Mouse (Mus musculus) stomach, postnatal 0 days (tissue): ENCODE measurements around the gene Rspo1. TPM values are rescaled to one million over a fixed set of nuclear protein-coding genes. Genes with fewer than 3 reads are reported as not detected.

ENCODE experiments used
- ATAC-seq: fragments of 200-750 bp; cut with Nextera tagmentation; 2 replicates; pipeline ENCODE4 v1.8.0; 2017; ENCODE audit not compliant: low FRiP score, low TSS enrichment
- DNase-seq: peaks from one replicate; pipeline ENCODE4 v3.0.0-alpha.2; 2016; ENCODE audit warnings: low spot score
- H3K27ac ChIP-seq: fragments of 300-500 bp; sonication (generic); replicated peaks from 2 replicates; pipeline ENCODE4 v1.5.1; 2014; ENCODE audit warnings: mild to moderate bottlenecking, control low read depth
- H3K27me3 ChIP-seq: fragments of 300-500 bp; sonication (generic); 2 replicates; pipeline ENCODE4 v1.6.1; 2014; ENCODE audit warnings: low read length; ENCODE audit not compliant: control insufficient read depth, insufficient read depth
- H3K36me3 ChIP-seq: fragments of 300-500 bp; sonication (generic); 2 replicates; pipeline ENCODE4 v1.6.1; 2014; ENCODE audit warnings: low read length, mixed read lengths; ENCODE audit not compliant: control insufficient read depth, insufficient read depth
- H3K4me1 ChIP-seq: fragments of 300-500 bp; sonication (generic); replicated peaks from 2 replicates; pipeline ENCODE4 v1.6.1; 2014; ENCODE audit warnings: antibody characterized with exemption; ENCODE audit not compliant: control insufficient read depth, insufficient read depth
- H3K4me2 ChIP-seq: fragments of 300-500 bp; sonication (generic); replicated peaks from 2 replicates; pipeline ENCODE4 v1.6.1; 2014; ENCODE audit warnings: low read depth, mild to moderate bottlenecking, control low read depth, moderate library complexity
- H3K4me3 ChIP-seq: fragments of 300-500 bp; sonication (generic); 2 replicates; pipeline ENCODE4 v1.5.1; 2014; ENCODE audit warnings: low read depth, low read length, control low read depth
- H3K9ac ChIP-seq: fragments of 300-500 bp; sonication (generic); 2 replicates; pipeline ENCODE4 v1.6.1; 2014; ENCODE audit warnings: mild to moderate bottlenecking, low read length, control low read depth, mixed read lengths
- H3K9me3 ChIP-seq: fragments of 300-500 bp; sonication (generic); 2 replicates; pipeline ENCODE4 v1.6.1; 2016; ENCODE audit warnings: low read length; ENCODE audit not compliant: control insufficient read depth
- CTCF ChIP-seq: IDR thresholded peaks from 2 replicates; pipeline ENCODE4 v1.5.1; 2016; ENCODE audit warnings: antibody characterized with exemption, low read depth, mild to moderate bottlenecking, moderate library complexity
- EP300 ChIP-seq: optimal IDR thresholded peaks from 2 replicates; pipeline ENCODE3; 2016; ENCODE audit warnings: antibody characterized with exemption
- WGBS: fragments of 180-500 bp; shearing (Covaris S2); extraction: QIAGEN DNeasy Blood & Tissue Kit; methylation state at CpG from one replicate; pipeline ENCODE4 v1.1.7; 2014; 5-methylcytosine and 5-hydroxymethylcytosine counted together
- polyA plus RNA-seq: library from polyadenylated mRNA; unstranded; fragments of >200 nt; fragmentation: Nextera tagmentation; extraction: Ambion mirVana; gene quantifications from 2 replicates; pipeline ENCODE4 v1.2.1, GENCODE M21; 2015

Gene Rspo1
- polyA plus RNA-seq, 1 experiment from 2014 or later: 6.3 TPM

DNA sequence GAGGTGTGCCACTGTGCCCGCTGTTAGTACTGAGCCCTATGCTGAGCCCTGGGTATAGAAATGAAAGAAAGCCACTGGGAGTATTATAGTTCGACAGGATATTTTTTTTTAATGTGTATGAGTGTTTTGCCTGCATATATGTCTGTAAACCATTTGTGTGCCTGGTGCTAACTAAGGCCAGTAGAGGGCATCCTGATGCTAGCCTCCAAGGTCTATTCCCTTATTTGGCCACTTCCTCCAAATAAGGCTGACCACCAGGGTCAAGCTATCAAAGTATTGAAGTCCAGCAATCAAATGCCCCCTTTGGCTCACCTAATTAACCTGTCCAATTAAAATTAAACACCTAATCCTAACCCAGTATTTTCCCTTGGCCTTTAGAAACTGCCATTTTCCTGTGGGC, 41.3 kb upstream of the Rspo1 start:
- no peak overlapping the region for H3K4me3 ChIP-seq
- no peak overlapping the region for H3K4me2 ChIP-seq
- H3K27me3 ChIP-seq: no peaks in the 10 kb centered on the region
- H3K4me1 ChIP-seq: no peaks in the 10 kb centered on the region
- TF ChIP-seq EP300: no peak
- TF ChIP-seq CTCF: peak; percentile 67
- H3K27ac ChIP-seq: no peak overlapping the region
- ATAC-seq: no peak
- DNase-seq: no peak
- WGBS: 58% methylated on average over 2 of the region's 2 CpGs
- no peak overlapping the region for H3K9ac ChIP-seq
- H3K36me3 ChIP-seq: peaks cover 3% of the 10 kb centered on the region; the same call in 1 of the 2 replicates
- H3K9me3 ChIP-seq: no peaks in the 10 kb centered on the region

GRCm38 (mm10) chr4:124949488-124949887, 36.7 kb upstream of the Rspo1 start:
- TF ChIP-seq EP300: no peak
- no peak for TF ChIP-seq CTCF
- H3K4me3 ChIP-seq: no peak overlapping the region
- H3K4me1 ChIP-seq: no peaks in the 10 kb centered on the region
- H3K4me2 ChIP-seq: no peak overlapping the region
- H3K9ac ChIP-seq: no peak overlapping the region
- 71% methylated on average over 3 of the region's 3 CpGs for WGBS
- H3K9me3 ChIP-seq: no peaks in the 10 kb centered on the region
- H3K36me3 ChIP-seq: no peaks in the 10 kb centered on the region
- DNase-seq (no peak), ATAC-seq (no peak)
- H3K27ac ChIP-seq: no peak overlapping the region
- H3K27me3 ChIP-seq: no peaks in the 10 kb centered on the region

DNA sequence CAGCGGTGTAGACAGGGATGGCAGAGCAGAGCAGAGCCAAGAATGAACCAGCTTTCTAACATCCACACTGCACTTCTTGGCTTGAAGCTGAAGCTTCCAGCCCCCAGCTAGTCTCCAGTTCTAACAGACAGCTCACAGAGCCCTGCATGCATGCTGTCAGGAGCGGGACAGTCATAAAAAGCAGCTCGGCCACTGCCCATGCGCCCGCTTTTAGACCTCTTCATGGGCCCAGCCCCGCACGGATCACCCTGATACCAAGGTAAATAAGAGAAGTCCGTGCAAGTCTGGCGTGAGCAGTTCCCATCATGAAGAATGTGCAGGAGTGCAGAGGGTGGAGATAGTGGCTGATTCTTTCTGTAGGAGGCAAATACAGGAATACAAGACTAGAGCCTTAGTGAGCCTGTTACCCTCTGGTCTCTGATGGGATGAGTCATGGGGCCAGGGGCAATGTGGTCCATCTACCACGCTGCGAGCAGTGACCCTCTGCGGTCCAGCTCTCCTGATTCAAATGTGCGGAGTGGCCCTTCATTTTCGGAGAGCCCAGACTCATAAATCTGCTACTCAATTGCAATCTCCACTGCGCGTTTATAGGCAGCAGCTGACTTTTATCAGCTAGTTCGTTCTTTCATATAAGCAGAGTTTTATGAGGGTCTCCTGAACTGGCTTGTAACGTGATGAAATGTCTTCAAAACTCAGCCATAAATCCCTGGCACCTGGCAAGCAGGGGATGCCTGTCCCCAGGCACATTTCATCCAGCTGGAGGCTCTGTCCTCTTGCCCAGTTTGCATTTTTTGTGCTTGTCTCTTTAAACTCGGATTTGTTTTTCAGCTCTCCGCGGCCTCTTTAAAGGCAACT, 35.8 kb upstream of the Rspo1 start:
- no peak for ATAC-seq
- no peak for DNase-seq
- Histone ChIP-seq H3K27ac (no peak overlapping the region), H3K9me3 (no peaks in the 10 kb centered on the region), H3K4me3 (no peak overlapping the region), H3K36me3 (no peaks in the 10 kb centered on the region), H3K4me2 (no peak overlapping the region), H3K4me1 (no peaks in the 10 kb centered on the region), H3K9ac (no peak overlapping the region), H3K27me3 (no peaks in the 10 kb centered on the region)
- WGBS: 48% methylated on average over 21 of the region's 21 CpGs
- TF ChIP-seq EP300 (no peak), CTCF (no peak)

GRCm38 (mm10) chr4:124951036-124951433, 35.2 kb upstream of the Rspo1 start:
- no peak for TF ChIP-seq EP300
- no peak for TF ChIP-seq CTCF
- Histone ChIP-seq H3K27me3 (no peaks in the 10 kb centered on the region), H3K4me2 (no peak overlapping the region), H3K27ac (no peak overlapping the region), H3K36me3 (no peaks in the 10 kb centered on the region), H3K9ac (0 out of 2 replicates have a peak overlapping the region, but pooled peaks have one; percentile 18), H3K4me3 (no peak overlapping the region), H3K4me1 (no peaks in the 10 kb centered on the region), H3K9me3 (no peaks in the 10 kb centered on the region)
- 29% methylated on average over 10 of the region's 10 CpGs for WGBS
- ATAC-seq (no peak), DNase-seq (no peak)

- no peak overlapping the region for H3K4me3 ChIP-seq
- no peak for ATAC-seq
- no peaks in the 10 kb centered on the region for H3K27me3 ChIP-seq
- H3K4me1 ChIP-seq: no peaks in the 10 kb centered on the region
- no peak overlapping the region for H3K27ac ChIP-seq
- H3K36me3 ChIP-seq: no peaks in the 10 kb centered on the region
- no peak overlapping the region for H3K9ac ChIP-seq
- 40% methylated on average over 4 of the region's 4 CpGs for WGBS
- no peak overlapping the region for H3K4me2 ChIP-seq
- no peak for TF ChIP-seq EP300
- TF ChIP-seq CTCF: peak; percentile 24
- H3K9me3 ChIP-seq: no peaks in the 10 kb centered on the region
- DNase-seq: no peak
These were observed 32.7 kb upstream of the Rspo1 start for GRCm38 (mm10) chr4:124953546-124953945.

GRCm38 (mm10) chr4:124957284-124957683, 28.9 kb upstream of the Rspo1 start:
- DNase-seq (no peak), ATAC-seq (no peak)
- no peak overlapping the region for H3K4me3 ChIP-seq
- TF ChIP-seq EP300: no peak
- TF ChIP-seq CTCF: no peak
- no peaks in the 10 kb centered on the region for H3K36me3 ChIP-seq
- WGBS: 76% methylated on average over 2 of the region's 2 CpGs
- H3K27ac ChIP-seq: no peak overlapping the region
- no peak overlapping the region for H3K4me2 ChIP-seq
- H3K4me1 ChIP-seq: no peaks in the 10 kb centered on the region
- H3K27me3 ChIP-seq: no peaks in the 10 kb centered on the region
- H3K9me3 ChIP-seq: no peaks in the 10 kb centered on the region
- no peak overlapping the region for H3K9ac ChIP-seq
